Mouse (Mus musculus): ENCODE results near the gene Rora. TPM values are rescaled to one million over a fixed set of nuclear protein-coding genes. Genes with fewer than 3 reads are reported as not detected.

The Rora gene
- total RNA-seq, 2 experiments from 2014 or later = 94.6 to 95.7 TPM

DNA sequence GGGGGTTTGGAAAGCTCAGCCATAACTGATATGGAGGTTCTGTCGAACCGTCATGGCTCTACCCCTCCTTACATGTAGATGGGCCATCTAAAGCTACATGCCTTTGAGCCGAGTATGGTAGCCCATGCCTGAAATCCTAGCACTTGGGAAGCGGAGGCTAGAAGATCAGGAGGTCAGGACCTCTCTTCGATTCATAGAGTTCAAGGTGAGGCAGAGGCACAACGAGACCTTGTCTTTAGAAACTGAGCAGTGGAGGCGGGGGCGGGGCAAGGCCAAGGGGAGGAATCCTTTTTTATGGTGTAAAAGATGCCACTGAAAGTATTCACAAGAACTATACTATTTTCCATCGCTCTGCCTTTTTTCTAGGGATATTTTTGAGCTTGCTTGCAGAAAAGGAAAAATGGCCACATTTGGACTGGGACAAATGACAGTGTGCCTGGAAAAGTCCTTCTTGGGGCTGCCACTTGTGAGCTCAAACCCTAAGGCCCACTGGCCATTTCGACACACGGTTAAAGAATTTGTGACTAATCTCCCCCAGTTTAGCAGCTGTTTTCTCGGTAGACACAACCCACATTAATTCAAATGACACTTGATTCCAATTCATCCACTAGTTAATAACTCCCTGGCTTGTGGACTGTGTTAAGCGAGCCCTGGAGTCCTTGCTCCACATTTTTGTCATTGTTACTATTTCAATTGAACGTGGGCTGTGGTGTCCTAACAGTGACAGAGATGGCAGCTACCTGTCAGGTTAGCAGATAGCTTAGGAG is 679.4 kb downstream of the Rora start:
- no peak for DNase-seq (ENCODE audit: low spot score in 2 of 2)

DNA sequence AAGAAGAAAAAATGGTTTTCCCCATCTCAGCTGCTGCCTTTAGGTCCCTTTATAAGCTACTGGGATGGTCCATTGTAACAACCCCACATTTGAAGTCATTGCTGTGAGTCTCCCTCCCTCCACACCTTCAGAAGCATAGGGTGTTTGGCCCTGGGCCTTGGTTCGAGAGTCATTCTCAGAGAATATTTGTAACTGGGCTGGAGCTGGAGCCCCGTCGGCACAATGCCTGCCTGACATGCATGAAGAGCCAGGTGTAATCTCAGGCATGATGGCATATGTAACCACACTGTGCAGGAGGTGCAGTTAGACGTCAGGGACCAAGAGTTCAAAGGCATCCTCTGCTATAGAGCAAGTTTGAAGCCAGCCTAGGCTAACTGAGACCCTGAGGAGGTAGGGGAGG is 680.1 kb downstream of the Rora start:
- no peak for DNase-seq (ENCODE audit: low spot score in 2 of 2)

DNA sequence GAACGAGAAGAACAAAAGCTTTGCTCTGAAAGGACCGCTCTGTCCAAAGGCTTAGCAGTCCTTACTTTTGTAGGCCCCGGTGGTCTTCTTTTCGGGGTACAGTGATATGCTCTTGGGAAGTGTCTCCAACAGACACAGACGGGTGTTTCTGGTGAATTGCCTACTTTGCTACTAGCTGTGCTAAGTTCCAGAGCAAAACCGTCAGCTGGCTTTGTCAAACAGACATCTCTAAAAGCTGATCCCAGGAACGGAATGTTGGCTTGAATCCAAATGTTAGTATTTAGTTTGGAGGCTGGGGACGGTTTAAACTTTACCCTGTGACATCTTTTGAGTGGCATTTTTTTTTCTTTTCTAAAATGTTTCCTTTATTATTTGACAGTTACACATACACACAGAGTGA is 680.5 kb downstream of the Rora start:
- no peak for DNase-seq (ENCODE audit: low spot score in 2 of 2)

DNA sequence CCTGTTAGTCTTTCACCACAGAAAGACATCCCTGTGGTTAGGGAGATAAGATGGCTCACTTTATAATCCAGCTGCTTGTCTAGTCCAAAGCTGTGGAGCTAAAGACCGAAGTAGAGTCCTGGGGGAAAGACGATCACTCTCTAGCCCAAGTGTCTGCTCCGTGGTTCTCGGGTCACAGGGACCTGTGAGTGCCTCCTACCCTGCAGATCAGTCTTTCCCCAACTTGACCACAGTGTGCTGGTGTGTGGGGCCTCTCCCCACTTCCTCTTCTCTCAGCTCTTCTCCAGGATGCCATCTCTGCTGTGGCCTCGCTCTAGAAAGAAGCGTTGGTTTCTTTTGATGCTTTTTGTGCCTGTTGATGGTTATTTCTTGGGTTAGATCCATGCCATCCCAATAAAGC is 682.5 kb downstream of the Rora start:
- DNase-seq (ENCODE audit: low spot score in 2 of 2) = no peak

- no peak for DNase-seq (ENCODE audit: low spot score in 2 of 2)
Measured at GRCm38 (mm10) chr9:69339199-69339598, 685.6 kb downstream of the Rora start.

DNA sequence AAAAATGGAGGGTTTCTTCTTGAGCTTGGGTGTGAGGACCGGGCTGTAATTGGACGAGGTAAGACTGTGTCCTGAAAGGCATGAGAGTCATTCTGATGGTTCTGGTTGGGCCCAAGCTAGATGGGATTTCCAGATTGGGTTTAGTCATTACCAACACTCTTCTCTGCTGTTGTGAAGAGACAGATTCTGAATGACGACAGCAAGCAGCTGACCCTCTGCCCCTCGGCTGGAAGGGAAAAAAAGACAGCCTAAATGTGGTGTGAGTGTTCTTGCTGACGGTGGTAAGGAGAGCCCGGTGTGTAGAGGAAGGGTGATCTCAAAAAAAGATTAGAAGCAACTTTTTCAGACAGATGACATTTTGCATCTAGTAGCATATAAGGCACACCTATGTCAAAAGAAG is 686.2 kb downstream of the Rora start:
- no peak for DNase-seq (ENCODE audit: low spot score in 2 of 2)

DNA sequence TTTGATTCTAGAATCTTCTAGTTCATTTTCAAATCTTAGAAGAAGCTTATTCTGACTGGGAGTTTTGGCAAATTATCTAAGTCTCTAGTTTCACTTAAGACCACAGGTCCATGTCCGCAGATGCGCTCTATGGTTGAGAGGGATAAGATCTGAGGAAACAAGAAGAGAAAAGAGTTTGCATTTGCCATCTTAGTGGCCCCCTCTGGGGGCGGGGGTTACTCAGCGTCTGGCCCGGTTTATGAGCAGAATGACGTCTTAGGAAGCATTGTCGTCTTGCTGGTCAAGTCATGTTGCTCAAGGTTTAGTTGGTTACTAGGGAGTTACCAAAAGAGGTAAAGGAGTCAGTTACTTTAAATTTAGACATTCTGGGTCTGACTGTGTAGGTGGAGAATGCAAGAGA is 686.8 kb downstream of the Rora start:
- DNase-seq (ENCODE audit: low spot score in 2 of 2) = no peak

- no peak for DNase-seq (ENCODE audit: low spot score in 2 of 2)
Measured at GRCm38 (mm10) chr9:69343881-69344280, 690.3 kb downstream of the Rora start.

- no peak for DNase-seq (ENCODE audit: low spot score in 2 of 2)
Measured at GRCm38 (mm10) chr9:69345550-69345949, 692.0 kb downstream of the Rora start.

DNA sequence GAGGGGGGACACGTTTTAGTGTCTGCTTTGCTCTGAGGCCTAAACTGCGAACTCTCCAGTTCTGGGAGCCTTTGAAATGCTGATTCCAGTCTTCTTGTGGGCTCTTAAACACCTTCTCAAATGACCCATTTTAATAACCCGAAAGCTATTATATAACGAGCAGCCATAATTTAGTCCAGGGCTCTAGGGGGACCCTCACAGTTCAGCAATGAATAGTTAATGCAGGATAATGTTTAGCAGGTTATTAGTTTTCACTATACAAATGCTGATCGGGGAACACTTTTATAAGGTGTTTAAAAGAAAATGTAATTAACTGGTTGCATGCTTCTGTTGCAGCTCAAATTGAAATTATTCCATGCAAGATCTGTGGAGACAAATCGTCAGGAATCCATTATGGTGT is 694.2 kb downstream of the Rora start:
- DNase-seq (ENCODE audit: low spot score in 2 of 2) = no peak

DNA sequence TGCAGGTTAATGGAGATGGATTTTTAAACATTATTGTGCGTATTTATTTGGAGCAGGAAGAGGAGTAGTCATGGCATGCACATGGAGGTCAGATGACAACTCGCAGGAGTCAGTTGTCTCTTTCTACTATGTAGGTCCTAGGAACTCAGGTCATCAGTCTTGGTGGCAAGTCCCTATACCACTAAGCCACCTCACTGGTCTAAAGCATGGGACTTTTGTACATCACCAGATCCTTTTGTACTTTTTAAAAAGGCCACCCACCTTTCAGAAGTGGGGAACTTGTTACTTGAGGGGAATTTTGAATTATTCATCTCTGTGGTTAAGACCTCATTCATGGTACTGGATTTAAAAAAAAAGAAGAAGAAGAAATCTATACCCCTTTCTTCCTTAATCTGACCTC is 696.0 kb downstream of the Rora start:
- DNase-seq (ENCODE audit: low spot score in 2 of 2) = no peak

GRCm38 (mm10) chr9:69354228-69354627 is 700.6 kb downstream of the Rora start:
- DNase-seq (ENCODE audit: low spot score in 2 of 2) = no peak

- DNase-seq (ENCODE audit: low spot score in 2 of 2) = peak in 1 of 2 experiments; percentile 18
Measured at GRCm38 (mm10) chr9:69357834-69358233, 704.2 kb downstream of the Rora start.

DNA sequence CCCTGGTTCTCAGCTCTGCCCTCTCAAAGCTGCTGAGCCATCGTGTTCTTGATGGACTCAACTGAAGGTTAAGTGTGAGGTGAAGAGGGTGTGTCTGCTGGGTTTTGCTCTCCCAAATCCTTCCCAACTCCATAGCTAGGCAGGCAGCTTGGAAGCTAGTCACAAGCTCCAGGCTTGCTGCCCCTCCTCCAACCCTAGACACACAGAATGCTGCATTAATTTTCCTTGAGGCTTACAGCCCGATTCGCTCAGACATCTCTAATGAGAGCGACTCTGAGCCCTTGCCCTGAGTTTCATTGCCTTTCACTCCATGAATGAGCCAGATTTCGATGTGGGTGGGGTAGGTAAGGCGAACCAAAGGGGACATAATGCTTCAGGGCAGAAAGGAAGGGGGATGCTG is 705.2 kb downstream of the Rora start:
- DNase-seq (ENCODE audit: low spot score in 2 of 2) = no peak

GRCm38 (mm10) chr9:69361951-69362445 is 708.4 kb downstream of the Rora start:
- DNase-seq (ENCODE audit: low spot score in 2 of 2) = no peak

GRCm38 (mm10) chr9:69362766-69363165 is 709.2 kb downstream of the Rora start:
- DNase-seq (ENCODE audit: low spot score in 2 of 2) = no peak

DNA sequence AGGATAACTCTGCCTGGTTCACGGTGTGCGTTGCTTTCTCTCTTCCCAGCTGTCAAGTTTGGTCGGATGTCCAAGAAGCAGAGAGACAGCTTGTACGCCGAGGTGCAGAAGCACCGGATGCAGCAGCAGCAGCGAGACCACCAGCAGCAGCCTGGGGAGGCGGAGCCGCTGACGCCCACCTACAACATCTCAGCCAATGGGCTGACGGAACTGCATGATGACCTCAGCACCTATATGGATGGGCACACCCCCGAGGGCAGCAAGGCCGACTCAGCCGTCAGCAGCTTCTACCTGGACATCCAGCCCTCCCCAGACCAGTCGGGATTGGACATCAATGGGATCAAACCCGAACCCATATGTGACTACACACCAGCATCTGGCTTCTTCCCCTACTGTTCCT is 710.5 kb downstream of the Rora start:
- DNase-seq (ENCODE audit: low spot score in 2 of 2) = no peak

- DNase-seq (ENCODE audit: low spot score in 2 of 2) = no peak
Measured at GRCm38 (mm10) chr9:69367055-69367454, 713.5 kb downstream of the Rora start.

DNA sequence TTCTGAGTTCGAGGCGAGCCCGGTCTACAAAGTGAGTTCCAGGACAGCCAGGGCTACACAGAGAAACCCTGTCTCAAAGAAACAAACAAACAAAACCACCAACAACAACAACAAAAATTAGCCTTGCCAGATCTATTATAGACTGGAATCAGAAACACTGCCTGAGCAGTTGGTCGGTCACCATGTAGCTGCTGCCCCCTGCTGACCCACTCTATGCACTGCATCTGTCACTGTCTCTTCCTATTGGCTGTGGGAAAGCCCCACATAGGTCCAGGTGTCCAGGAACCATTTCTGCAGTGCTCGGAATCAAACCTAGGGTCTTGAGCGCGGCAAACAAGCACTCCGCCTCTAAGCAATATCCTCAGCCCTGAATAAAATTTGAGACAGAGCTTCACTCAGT is 714.5 kb downstream of the Rora start:
- peak; percentile 13 to 15 for DNase-seq (ENCODE audit: low spot score in 2 of 2)

DNA sequence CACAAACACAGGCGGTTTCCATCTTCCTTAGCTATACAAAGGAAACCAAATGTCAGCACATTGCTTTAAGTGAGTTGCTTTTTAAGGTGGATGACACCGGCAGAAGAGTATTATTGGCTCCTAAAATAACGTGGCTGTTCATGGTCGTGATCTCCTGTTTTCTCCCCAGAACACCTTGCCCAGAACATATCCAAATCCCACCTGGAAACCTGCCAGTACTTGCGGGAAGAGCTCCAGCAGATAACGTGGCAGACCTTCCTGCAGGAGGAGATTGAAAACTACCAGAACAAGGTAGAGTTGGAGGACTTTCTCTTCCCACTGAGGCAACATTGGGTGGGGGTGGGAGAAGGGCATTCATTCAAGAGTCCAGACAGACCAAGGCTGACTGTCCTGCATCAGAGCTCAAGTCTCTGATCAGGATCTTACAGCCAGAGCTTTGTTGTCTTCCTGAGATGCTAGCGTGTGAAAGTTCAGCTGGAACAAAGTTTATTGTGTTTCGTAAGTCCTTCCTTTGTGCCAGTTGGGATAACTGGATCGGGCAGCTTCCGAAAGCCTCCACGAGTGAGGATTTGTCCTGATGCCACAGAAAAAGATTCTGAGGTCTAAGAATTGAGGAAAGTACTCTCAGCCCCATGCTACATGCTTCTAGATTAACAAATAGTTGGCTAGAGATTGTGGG is 717.6 kb downstream of the Rora start:
- DNase-seq (ENCODE audit: low spot score in 2 of 2) = no peak

- DNase-seq (ENCODE audit: low spot score in 2 of 2) = no peak
Measured at GRCm38 (mm10) chr9:69372871-69373270, 719.3 kb downstream of the Rora start.

GRCm38 (mm10) chr9:69376982-69377653 is 723.5 kb downstream of the Rora start:
- no peak for DNase-seq (ENCODE audit: low spot score in 2 of 2)

Data from adrenal gland, postnatal 4 days (tissue).